Mouse (Mus musculus) G1E (cell line): ENCODE data around the gene Sugct.

ENCODE experiments used
- CTCF ChIP-seq: IDR thresholded peaks from 2 replicates; pipeline ENCODE4 v1.5.1; 2012; ENCODE audit warnings: low read depth, low read length, inconsistent platforms, mixed read lengths
- TAL1 ChIP-seq: conservative IDR thresholded peaks from 2 replicates; pipeline ENCODE4 v1.6.1; 2012; ENCODE audit warnings: low read depth, low read length, inconsistent platforms, mixed read lengths

DNA sequence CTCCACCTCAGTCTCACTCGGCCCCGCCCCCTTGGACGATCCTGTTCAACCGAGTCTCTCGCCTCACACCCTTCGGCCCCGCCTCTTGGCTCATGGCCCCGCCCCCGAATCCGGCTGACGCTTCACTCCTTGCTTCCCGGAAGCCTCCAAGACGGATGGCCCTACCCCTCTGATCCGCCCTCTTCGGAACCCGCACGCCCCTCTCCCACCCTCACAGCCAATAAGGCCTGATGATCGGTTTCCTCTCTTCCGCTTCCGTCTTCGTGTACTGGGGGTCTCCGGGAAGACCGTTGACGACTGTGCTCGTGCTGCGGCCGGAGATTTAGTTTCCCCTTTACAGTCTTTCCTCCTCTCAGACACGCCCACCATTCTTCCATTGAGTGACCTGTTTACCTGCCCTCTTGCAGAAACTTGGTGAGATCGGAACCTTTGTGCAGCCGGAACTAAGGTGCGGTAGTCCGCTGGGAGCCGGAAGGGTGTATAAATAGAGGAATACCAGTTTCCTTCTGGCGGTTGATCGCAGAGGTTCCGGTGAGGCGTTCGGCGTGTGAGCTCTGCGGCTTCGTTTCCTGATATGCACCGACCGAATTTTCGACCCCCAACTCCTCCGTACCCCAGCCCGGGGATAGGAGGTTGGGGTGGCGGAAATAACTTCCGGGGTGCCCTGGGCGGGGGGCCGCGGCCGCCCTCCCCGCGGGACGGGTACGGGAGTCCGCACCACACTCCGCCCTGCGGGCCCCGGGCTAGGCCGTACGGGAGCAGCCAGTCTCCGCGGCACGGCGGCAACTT, at the start of gene Sugct, which contains the start of gene Mplkip:
- TF ChIP-seq CTCF (no peak), TAL1 (no peak)
